Mouse (Mus musculus) cerebellum, adult 8-10 months (tissue): ENCODE measurements around the gene Slc2a3.

Source experiments
- DNase-seq: peaks from one replicate; pipeline ENCODE4 v3.0.0; 2022

Gene Slc2a3

GRCm38 (mm10) chr6:122801301-122801800 is at the start of gene Slc2a3:
Slc2a3 (minus strand) TSS chr6:122801640.
- peak; percentile 73 for DNase-seq

DNA sequence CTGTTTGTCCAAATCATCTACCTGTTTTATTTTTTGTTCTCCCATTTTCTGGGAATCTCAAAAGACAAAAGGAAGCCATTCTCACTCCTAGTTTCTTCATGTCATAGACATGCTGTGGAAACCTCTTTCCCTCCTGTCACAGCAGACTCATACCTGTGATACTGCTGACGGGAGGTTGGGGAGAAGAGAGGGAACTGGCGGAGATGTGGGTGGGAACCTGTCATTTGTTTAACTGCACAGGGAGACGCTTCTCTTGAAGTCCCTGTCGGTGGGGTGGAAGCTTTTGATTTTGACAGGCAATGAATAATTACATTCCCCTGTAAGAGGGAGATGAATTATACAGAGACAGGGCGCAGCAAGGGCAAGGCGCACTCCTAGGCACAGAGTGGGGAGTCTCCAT is 42.3 kb upstream of the Slc2a3 start:
- DNase-seq = no peak

DNA sequence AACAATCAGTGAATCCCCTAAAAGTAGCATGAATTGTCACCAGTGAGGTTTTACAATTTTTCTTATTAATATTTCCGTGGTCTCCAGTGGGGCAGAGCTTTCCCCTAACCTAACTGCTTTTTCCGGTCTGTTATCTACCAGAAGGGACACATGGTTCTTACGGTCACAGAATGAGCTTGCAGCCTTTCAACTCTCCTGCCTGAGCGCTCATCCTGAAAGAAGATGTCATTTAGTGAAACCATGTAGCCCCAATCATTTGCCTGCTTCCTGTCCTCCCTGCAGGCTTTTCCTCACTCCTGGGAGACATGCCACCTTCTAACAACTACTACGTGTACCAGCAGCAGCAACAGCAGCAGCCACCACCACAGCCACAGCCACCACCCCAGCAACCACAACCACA is 36.1 kb upstream of the Slc2a3 start:
- DNase-seq = no peak

DNA sequence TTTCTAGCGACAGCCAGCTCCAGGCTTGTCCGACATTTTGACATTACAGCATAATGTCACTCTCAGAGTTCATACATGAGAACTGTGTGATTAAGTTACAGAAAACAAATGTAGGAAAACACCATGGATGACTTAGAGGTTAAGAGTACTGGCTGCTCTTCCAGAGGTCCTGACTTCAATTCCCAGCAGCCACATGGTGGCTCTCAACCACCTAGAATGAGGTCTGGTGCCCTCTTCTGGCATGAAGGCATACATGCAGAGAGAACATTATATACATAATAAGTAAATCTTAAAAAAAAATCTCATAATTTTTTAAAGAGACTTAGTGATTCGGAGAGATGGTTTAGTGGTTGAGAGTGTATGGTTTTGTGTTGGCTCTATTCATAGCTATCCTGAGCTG is 35.5 kb upstream of the Slc2a3 start:
- DNase-seq = no peak

DNA sequence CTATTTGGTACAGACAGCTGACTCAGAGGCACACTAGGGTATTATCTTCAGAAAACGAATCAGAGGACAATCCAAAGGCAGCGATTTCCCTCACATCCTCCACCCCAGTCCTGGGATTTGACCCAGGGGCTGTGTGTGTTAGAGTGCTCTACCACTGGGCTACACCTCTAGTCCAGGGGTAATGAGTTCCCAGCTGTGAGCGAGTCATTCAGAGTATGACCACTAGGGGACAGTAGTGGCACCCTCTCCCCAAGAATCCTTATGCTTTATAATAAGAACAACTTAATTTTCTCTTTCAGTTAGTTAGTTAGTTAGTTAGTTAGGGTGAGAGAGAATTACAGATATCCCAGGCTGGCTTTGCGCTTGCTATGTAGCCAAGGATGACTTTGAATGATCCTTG is 32.9 kb upstream of the Slc2a3 start:
- peak; percentile 34 for DNase-seq

DNA sequence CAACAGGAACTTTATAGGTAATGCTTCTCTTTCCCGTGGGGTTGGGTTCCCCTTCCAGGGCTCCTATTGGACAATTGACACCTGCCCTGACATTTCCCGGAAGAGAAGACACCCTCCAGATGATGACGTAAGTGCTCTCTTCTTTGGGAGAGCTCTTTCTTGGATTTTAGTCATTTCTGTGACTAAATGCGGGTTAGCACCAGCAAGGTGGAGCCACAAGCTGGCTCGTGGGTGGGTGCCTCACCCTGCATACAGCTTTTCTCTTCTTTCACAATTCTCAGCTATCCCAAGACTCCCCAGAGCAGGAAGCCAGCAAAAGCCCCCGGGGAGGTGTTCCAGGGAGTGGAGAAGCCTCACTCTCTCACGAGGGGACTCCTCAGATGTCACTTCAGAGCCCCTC is 31.4 kb upstream of the Slc2a3 start:
- DNase-seq = no peak

- no peak for DNase-seq
These were observed 26.6 kb upstream of the Slc2a3 start for GRCm38 (mm10) chr6:122828086-122828485.

DNA sequence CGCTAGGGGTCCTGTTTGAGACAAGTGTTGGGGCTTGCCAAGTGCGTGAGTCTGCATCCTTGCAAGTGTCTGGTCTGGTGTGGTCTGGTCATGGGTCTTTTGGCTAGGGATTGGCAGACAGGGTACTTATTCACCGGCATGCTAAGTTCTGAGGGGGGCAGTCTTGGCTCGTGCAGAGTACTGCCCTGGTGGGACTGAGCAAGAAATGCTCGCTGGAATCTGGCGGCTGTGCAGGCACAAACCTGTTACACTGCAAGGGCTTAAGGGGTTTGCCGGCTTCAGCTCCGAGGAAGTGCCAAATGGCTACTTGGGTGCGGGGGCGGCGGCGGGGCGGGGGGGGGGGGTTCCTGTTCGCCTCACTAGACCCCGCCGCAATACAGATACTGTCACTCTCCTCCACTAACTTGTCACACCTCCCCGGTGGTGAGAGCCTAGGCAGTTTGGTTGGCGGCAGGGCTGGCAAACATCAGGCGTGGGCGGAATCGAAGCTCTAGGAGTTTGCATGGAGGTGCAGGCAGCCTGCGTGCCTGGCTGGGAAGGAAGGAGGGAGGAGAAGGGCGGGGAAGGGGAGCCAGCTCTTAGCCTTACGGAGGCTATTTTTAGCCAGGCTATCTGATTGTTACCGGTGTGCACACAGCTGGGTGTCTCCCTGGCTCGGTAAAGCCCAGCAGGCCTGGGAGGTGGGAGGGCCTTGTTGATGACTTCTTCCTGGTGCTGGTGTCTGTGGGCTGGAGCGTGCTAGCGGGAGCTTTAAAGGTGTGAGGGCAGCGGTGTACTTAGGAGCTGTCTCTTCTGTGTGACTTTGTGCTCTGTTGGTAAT is 24.7 kb upstream of the Slc2a3 start:
- peak; percentile 68 for DNase-seq

- no peak for DNase-seq
These were observed 23.7 kb upstream of the Slc2a3 start for GRCm38 (mm10) chr6:122825166-122825565.

DNA sequence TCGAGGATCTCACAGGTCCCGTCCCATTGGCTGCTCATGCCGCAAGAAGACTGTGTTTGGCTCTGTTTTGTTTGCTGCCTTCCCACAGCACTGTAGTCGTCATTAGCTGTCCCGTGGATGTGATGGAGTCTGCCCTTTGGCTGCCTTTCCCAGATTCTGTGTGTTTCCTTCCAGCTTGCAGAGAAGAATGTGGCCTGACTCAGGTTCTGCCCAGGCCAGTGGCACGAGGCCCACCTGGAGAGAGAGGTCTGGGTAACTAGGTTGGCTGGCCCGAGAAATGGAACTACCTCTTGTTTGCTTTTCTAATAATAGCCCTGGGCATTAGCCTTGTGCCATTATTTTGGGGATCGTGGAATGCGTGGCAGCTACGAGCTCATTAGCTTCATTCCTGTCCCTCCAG is 22.6 kb upstream of the Slc2a3 start:
- no peak for DNase-seq

GRCm38 (mm10) chr6:122821822-122822221 is 20.4 kb upstream of the Slc2a3 start:
- no peak for DNase-seq

DNA sequence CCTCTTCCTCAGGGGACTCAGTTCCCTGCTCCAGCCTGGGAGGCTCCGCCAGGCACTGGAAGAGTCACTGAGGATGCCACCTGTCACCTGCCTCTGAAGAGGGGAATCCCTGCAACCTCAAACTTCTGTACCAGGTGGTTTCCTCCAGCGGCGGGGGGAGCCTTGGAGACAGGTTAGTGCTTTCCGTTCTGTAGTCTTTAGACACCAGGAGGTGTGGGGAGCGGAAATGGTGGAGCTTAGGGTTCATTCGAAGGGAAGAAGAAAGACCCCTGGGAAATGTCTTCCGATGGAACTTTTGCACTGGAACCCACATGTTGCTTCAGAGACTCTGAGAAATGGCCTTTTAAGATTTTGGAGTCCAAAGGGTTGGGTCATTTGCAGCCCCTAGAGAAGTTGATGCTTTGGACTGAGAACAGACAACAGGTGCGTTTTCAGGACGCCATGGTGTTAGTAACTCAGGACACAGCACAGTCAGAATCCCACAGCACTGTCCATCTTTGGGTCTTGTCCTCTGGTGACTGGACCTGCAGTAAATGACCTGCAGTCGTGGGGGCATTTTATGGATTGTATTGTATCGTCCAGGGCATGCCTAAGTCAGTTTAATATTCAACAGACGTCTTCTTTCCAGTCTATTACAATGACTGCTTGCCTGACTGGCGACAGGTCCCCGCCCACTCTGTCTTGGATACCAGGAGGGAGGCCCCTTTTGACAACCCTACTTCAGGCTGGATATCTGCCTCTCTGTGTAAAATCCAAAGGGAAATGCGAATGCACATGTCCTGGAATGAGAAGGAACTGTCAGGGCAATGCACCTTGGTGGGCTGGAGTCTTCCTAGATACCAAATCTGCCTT is 19.6 kb upstream of the Slc2a3 start:
- DNase-seq = no peak

- DNase-seq = no peak
These were observed 18.8 kb upstream of the Slc2a3 start for GRCm38 (mm10) chr6:122820071-122820798.

DNA sequence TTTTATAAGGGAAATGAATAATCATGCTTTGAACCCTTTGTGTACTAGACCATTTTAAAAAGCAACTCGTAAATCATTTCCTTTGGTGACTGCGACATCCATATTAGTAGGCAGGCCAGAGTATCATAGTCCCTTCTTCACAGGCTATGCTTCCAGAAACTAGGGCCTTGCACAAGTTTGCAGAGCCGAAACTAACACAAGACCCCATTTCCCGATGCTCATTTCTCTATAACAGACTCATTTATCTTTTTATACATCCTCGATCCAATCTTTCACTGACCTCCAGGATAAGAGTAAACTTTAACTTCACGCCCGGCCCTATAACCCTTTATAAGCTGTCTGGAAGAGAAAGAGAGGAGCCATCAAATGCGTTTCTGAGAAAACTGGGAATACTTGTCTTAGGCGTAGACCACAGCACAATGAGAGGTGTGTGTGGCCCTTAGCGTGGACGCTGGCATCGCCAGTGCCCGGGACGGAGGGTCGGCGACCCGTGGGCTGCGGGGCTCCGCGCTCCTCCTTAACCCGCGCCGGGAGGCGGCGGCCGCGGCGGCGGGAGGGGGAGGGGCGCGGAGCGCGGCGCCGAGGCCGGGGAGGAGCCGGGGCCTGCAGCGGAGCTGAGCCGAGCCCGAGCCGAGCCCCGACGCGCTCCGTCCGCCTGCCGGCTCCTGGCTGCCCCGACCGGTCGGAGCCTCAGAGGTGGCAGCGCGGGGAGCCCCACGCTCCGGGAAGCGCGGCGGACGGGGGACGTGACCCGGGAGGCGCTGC is 18.0 kb upstream of the Slc2a3 start, which contains the start of gene Foxj2:
Foxj2 (plus strand) TSS at position 609 of the 765 bp plus-strand sequence.
- DNase-seq = peak; percentile 69

DNA sequence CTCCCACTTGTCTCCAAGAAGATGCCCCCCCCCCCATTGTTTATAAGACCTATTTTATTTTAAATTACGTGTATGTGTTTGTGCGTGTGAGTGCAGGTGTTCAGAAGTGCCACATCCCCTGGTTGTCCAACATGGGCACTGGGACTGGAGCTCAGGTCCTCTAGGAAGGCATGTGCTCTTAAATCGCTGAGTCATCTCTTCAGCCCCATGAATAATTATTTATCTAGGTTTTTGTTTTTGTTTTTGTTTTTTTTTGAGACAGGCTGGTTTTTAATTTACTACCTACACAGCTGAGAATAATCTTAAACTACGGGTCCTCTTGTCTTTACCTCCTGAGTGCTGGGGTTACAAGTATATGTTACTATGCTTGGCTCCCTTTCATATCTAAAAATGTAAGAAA is 12.2 kb upstream of the Slc2a3 start:
- no peak for DNase-seq

DNA sequence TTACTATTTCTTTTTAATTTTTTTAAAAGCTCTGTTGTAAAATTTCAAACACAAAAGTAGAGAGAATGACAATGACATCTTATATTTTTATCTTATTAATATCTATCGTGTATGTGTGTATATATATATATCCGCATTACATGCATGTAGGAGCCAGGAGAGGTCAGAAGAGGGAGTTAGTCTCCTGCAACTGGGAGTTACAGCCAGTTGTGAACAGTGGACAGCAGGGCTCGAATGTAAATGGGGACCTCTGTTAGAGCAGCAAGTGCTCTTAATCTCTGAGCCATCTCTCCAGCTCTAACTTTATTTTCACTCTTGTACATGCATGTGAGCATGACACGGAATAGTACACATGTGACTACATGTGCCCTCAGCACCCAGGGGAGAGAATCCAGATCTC is 11.3 kb upstream of the Slc2a3 start:
- no peak for DNase-seq

GRCm38 (mm10) chr6:122811771-122812600 is 10.5 kb upstream of the Slc2a3 start:
- DNase-seq = peak; percentile 53

GRCm38 (mm10) chr6:122811280-122811652 is 9.8 kb upstream of the Slc2a3 start:
- peak; percentile 94 for DNase-seq

GRCm38 (mm10) chr6:122810615-122811279 is 9.3 kb upstream of the Slc2a3 start:
- peak; percentile 95 for DNase-seq

DNA sequence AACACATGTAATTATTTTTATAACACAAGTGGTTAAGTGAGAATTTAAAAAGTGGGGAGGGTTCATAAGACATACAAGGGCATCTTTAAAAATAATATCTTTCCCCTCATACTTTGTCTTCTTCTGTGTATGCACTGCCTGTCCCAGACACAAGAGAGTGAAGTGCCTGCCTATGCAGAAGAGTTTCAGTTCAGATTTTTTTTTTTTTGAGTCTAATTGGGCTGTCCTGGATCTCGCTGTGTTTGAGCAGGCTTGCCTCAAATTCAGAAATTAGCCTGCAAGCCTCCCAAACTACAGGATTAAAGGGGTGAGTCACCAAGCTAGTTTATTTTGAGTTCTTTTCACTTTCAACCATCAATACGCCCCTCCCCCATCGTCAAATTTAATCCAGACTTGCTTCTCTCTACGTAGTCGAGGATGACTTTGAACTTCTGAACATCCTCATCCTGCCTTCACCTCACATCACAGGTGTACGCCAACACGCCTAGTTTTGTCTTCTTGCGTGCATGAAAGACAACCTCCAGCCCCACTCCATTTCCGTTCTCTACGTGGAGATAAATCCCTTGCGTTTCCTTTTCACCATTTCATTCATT is 8.7 kb upstream of the Slc2a3 start:
- no peak for DNase-seq
